Mouse (Mus musculus): ENCODE measurements around the gene Arpc1a.

The Arpc1a gene

DNA sequence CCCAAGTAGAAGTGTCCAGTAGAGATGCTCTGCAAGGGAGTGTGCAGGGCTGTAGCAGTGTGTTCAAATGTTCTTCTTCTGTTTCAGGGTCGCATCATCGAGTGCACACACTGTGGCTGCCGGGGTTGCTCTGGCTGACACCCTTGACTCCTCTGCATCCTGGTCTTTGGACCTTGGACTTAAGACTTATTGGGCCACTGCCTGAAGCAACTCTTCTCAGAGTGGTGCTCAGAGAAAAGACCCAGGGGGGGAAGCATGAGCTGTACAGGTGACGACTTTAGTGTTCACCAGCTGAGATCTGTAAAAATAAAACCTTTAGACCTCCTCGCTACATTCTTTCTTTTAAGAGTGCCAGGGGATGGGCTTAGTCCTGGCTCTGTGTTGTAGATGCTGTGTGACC is 64.1 kb downstream of the Arpc1a start:
- no peak for DNase-seq

GRCm38 (mm10) chr5:145149294-145149693 is 65.7 kb downstream of the Arpc1a start:
- no peak for DNase-seq

GRCm38 (mm10) chr5:145152690-145153089 is 69.1 kb downstream of the Arpc1a start:
- DNase-seq = no peak

All from right cerebral cortex, postnatal 25 days (tissue).